Mouse (Mus musculus): ENCODE results near the gene Dexi. TPM values are rescaled to one million over a fixed set of nuclear protein-coding genes. Genes with fewer than 3 reads are reported as not detected.

Dexi gene
- polyA plus RNA-seq, 1 experiment from 2014 or later, result 13.3 TPM

DNA sequence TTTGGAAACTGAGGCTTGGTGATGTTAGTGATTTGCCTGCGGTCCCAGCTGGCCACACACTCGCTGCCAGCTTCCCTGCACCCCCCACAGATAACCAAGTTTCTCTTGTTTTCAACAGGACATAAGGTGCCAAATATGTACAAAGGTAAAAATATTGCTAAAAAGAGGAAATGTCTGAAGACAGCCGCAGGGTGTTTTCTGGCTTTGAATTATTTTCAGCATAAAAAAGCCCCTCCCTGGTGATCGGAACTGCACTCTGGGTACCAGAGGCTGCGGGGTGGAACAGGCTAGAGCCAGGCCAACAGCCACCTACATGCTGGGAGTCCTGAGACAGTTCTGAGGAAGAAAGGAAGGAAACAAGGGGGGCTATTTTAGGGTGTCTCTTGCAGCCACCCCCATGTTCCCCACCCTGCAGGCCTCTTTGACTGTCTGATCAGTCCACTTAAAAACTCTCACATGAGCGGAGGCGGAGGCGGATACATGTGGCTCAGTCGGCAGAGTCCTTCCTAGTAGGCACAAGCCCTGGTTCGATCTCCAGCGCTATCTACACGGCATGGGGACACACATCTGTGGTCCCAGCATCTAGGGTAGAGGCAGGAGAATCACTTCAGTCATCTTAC is 26.8 kb downstream of the Dexi start:
- WGBS, result 90% methylated on average over 12 of the region's 12 CpGs
- no peak overlapping the region for H3K27ac ChIP-seq (ENCODE audit: low read length)
- no peaks in the 10 kb centered on the region for H3K27me3 ChIP-seq (ENCODE audit: control insufficient read depth, insufficient read depth, low read depth, low read length)
- ATAC-seq, result no peak
- no peak overlapping the region for H3K9ac ChIP-seq (ENCODE audit: low read depth, low read length)
- H3K9me3 ChIP-seq (replicated peaks; ENCODE audit: control insufficient read depth, low read length, poor library complexity, severe bottlenecking), result no peaks in the 10 kb centered on the region
- no peaks in the 10 kb centered on the region for H3K4me1 ChIP-seq (ENCODE audit: control insufficient read depth, insufficient read depth, low read length)
- no peak overlapping the region for H3K4me3 ChIP-seq (ENCODE audit: low read depth, low read length)
- H3K4me2 ChIP-seq (ENCODE audit: low read length), result no peak overlapping the region
- no peaks in the 10 kb centered on the region for H3K36me3 ChIP-seq (ENCODE audit: control insufficient read depth, insufficient read depth, low read length)

DNA sequence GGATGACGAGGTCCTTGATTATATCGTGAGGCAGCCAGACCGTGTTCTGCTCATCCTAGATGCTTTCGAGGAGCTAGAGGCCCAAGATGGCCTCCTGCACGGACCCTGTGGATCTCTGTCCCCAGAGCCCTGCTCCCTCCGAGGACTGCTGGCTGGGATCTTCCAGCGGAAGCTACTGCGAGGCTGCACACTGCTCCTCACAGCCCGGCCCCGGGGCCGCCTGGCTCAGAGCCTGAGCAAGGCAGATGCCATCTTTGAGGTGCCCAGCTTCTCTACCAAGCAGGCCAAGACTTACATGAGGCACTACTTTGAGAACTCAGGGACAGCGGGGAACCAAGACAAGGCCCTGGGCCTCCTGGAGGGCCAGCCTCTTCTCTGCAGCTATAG is 31.7 kb downstream of the Dexi start:
- no peak for ATAC-seq
- Histone ChIP-seq H3K36me3 (ENCODE audit: control insufficient read depth, insufficient read depth, low read length) (no peaks in the 10 kb centered on the region), H3K4me3 (ENCODE audit: low read depth, low read length) (no peak overlapping the region), H3K9me3 (replicated peaks; ENCODE audit: control insufficient read depth, low read length, poor library complexity, severe bottlenecking) (no peaks in the 10 kb centered on the region), H3K27me3 (ENCODE audit: control insufficient read depth, insufficient read depth, low read depth, low read length) (no peaks in the 10 kb centered on the region), H3K9ac (ENCODE audit: low read depth, low read length) (no peak overlapping the region), H3K4me1 (ENCODE audit: control insufficient read depth, insufficient read depth, low read length) (peaks cover 4% of the 10 kb centered on the region), H3K4me2 (ENCODE audit: low read length) (no peak overlapping the region), H3K27ac (ENCODE audit: low read length) (no peak overlapping the region)
- WGBS, result 85% methylated on average over 12 of the region's 12 CpGs

DNA sequence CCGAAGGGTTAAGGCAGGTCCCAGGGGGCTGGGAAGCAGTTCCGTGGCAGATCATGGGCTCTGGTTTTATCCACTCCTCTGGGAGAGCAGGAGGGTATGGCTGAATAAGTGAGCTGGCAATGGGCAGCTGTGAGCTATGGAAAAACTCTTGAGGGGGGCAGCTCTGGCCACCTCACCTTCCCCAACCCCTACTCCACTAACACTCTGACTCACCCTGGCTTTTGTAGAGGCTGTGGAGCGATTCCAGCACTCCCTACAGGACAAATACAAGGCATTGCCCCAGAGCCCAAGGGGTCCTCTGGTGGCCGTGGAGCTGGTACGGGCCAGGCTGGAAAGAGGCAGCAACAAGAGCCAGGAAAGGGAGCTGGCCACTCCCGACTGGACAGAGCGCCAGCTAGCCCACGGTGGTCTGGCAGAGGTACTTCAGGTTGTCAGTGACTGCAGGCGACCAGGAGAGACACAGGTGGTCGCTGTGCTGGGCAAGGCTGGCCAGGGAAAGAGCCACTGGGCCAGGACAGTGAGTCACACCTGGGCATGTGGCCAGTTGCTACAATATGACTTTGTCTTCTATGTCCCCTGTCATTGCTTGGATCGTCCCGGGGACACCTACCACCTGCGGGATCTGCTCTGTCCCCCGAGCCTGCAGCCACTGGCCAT is 32.2 kb downstream of the Dexi start:
- H3K9ac ChIP-seq (ENCODE audit: low read depth, low read length), result no peak overlapping the region
- whole genome bisulfite sequencing, result 60% methylated on average over 14 of the region's 14 CpGs
- H3K27me3 ChIP-seq (ENCODE audit: control insufficient read depth, insufficient read depth, low read depth, low read length), result no peaks in the 10 kb centered on the region
- no peak for ATAC-seq
- no peak overlapping the region for H3K4me2 ChIP-seq (ENCODE audit: low read length)
- H3K27ac ChIP-seq (ENCODE audit: low read length), result no peak overlapping the region
- no peak overlapping the region for H3K4me3 ChIP-seq (ENCODE audit: low read depth, low read length)
- no peaks in the 10 kb centered on the region for H3K9me3 ChIP-seq (replicated peaks; ENCODE audit: control insufficient read depth, low read length, poor library complexity, severe bottlenecking)
- H3K36me3 ChIP-seq (ENCODE audit: control insufficient read depth, insufficient read depth, low read length), result no peaks in the 10 kb centered on the region
- peaks cover 4% of the 10 kb centered on the region for H3K4me1 ChIP-seq (ENCODE audit: control insufficient read depth, insufficient read depth, low read length)

DNA sequence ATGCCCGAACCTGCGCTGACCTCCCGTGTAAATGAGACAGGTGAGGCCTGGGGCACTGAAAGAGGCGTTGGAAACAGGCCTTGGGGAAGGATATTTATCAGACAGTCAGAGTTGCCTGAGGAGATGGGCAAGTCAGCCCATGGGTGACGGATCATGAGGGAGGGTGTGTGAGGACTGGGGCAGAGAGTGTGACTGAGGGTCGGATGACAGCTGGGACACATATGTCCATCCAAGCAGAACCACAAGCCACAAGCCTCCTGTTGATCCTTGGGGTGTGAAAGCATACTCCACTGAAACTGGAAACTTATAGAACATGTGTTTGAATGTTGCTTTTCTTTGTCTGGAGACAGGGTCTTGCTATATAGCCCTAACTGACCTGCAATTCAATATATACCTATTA is 34.2 kb downstream of the Dexi start:
- WGBS, result 71% methylated on average over 6 of the region's 6 CpGs
- Histone ChIP-seq H3K9me3 (replicated peaks; ENCODE audit: control insufficient read depth, low read length, poor library complexity, severe bottlenecking) (no peaks in the 10 kb centered on the region), H3K4me3 (ENCODE audit: low read depth, low read length) (no peak overlapping the region), H3K36me3 (ENCODE audit: control insufficient read depth, insufficient read depth, low read length) (no peaks in the 10 kb centered on the region), H3K27ac (ENCODE audit: low read length) (no peak overlapping the region), H3K9ac (ENCODE audit: low read depth, low read length) (no peak overlapping the region), H3K27me3 (ENCODE audit: control insufficient read depth, insufficient read depth, low read depth, low read length) (no peaks in the 10 kb centered on the region), H3K4me1 (ENCODE audit: control insufficient read depth, insufficient read depth, low read length) (peaks cover 4% of the 10 kb centered on the region), H3K4me2 (ENCODE audit: low read length) (no peak overlapping the region)
- ATAC-seq, result no peak

DNA sequence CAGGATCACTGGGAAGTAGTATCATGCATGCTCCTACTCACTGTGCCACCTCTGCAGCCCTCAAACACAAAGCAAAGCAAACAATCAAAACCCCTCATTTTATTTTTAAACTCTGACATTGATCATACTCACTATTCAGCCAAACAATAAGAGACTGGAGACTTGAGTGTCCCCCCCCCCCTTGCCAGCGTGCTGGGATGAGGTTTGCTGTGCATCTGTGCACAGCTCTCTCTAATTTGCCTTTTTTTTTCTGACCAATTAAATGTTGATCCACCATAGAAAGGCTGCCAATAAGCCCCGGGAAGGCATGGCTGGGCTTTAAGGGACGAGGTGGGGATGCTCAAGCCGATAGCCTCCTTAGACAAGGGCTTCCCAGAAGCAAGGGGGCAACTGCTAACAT is 35.4 kb downstream of the Dexi start:
- no peak overlapping the region for H3K4me2 ChIP-seq (ENCODE audit: low read length)
- H3K4me1 ChIP-seq (ENCODE audit: control insufficient read depth, insufficient read depth, low read length), result peaks cover 4% of the 10 kb centered on the region
- H3K4me3 ChIP-seq (ENCODE audit: low read depth, low read length), result no peak overlapping the region
- no peak overlapping the region for H3K27ac ChIP-seq (ENCODE audit: low read length)
- H3K36me3 ChIP-seq (ENCODE audit: control insufficient read depth, insufficient read depth, low read length), result no peaks in the 10 kb centered on the region
- no peak for ATAC-seq
- H3K27me3 ChIP-seq (ENCODE audit: control insufficient read depth, insufficient read depth, low read depth, low read length), result no peaks in the 10 kb centered on the region
- 32% methylated on average over 4 of the region's 4 CpGs for WGBS
- H3K9me3 ChIP-seq (replicated peaks; ENCODE audit: control insufficient read depth, low read length, poor library complexity, severe bottlenecking), result no peaks in the 10 kb centered on the region
- H3K9ac ChIP-seq (ENCODE audit: low read depth, low read length), result no peak overlapping the region

DNA sequence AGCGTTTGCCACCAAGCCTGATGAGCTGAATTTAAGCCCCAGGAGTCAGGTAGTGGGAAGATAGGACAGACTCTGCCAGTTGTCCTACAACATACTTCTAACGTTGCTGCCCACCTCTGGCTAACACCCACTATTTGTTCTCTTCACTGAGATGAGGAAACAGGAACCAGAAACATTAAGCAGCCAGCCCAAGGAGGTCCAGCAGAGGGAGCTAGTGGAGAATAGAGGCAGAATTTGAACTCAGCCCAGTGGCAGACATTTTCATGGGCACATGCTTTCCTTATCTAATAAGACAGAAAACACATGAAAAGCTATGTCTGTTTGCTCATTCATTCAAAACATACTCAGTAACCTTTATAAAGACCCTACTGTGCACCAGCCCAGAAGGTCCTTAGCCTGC is 39.8 kb downstream of the Dexi start:
- H3K4me3 ChIP-seq (ENCODE audit: low read depth, low read length), result no peak overlapping the region
- no peaks in the 10 kb centered on the region for H3K27me3 ChIP-seq (ENCODE audit: control insufficient read depth, insufficient read depth, low read depth, low read length)
- no peak for ATAC-seq
- no peak overlapping the region for H3K9ac ChIP-seq (ENCODE audit: low read depth, low read length)
- H3K9me3 ChIP-seq (replicated peaks; ENCODE audit: control insufficient read depth, low read length, poor library complexity, severe bottlenecking), result no peaks in the 10 kb centered on the region
- 67% methylated on average over 2 of the region's 2 CpGs for WGBS
- H3K36me3 ChIP-seq (ENCODE audit: control insufficient read depth, insufficient read depth, low read length), result no peaks in the 10 kb centered on the region
- H3K4me1 ChIP-seq (ENCODE audit: control insufficient read depth, insufficient read depth, low read length), result peaks cover 4% of the 10 kb centered on the region
- no peak overlapping the region for H3K27ac ChIP-seq (ENCODE audit: low read length)
- no peak overlapping the region for H3K4me2 ChIP-seq (ENCODE audit: low read length)

DNA sequence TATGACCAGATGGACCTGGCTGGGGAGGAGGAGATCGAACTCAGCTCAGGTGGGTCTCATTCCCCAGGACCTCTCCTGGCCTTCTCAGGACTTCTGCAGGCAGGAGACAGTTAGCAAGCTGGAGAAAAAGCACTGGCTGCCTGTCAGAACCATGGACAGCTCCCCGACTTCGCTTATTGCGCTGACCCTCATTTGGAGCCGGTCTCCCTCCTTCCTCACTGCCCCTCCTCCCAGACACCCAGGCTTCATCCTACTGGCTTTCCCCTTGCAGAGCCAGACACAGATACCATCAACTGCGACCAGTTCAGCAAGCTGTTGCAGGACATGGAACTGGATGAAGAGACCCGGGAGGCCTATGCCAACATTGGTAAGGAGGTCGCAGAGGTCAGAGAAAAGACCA is 41.0 kb downstream of the Dexi start:
- no peaks in the 10 kb centered on the region for H3K9me3 ChIP-seq (replicated peaks; ENCODE audit: control insufficient read depth, low read length, poor library complexity, severe bottlenecking)

DNA sequence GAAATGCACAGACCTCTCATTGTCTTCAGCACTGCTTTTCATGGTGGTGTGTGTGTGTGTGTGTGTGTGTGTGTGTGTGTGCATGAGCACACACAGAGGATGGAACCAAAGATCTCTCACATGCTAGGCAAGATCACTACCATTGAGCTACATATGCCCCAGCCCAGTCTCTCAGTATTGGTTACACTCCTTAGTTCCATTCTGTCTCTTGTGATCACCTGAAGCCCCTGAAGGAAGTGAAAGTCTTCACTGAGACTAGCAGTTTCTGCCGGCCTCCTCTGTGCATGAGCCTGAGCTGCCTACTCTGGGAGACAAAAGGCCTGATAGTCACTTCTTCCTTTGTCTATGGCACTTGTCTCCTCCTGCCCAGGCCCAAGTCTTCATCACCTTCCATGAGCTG is 43.7 kb downstream of the Dexi start:
- no peaks in the 10 kb centered on the region for H3K36me3 ChIP-seq (ENCODE audit: control insufficient read depth, insufficient read depth, low read length)
- no peak overlapping the region for H3K27ac ChIP-seq (ENCODE audit: low read length)
- H3K4me3 ChIP-seq (ENCODE audit: low read depth, low read length), result no peak overlapping the region
- H3K9ac ChIP-seq (ENCODE audit: low read depth, low read length), result no peak overlapping the region
- no peaks in the 10 kb centered on the region for H3K4me1 ChIP-seq (ENCODE audit: control insufficient read depth, insufficient read depth, low read length)
- H3K4me2 ChIP-seq (ENCODE audit: low read length), result no peak overlapping the region
- no peaks in the 10 kb centered on the region for H3K9me3 ChIP-seq (replicated peaks; ENCODE audit: control insufficient read depth, low read length, poor library complexity, severe bottlenecking)
- H3K27me3 ChIP-seq (ENCODE audit: control insufficient read depth, insufficient read depth, low read depth, low read length), result no peaks in the 10 kb centered on the region
- ATAC-seq, result no peak
- 45% methylated on average over 1 of the region's 1 CpGs for WGBS

More for the DNA sequence above, 41.0 kb downstream of the Dexi start:
- Histone ChIP-seq H3K27me3 (ENCODE audit: control insufficient read depth, insufficient read depth, low read depth, low read length) (no peaks in the 10 kb centered on the region), H3K4me2 (ENCODE audit: low read length) (no peak overlapping the region), H3K4me3 (ENCODE audit: low read depth, low read length) (no peak overlapping the region), H3K4me1 (ENCODE audit: control insufficient read depth, insufficient read depth, low read length) (no peaks in the 10 kb centered on the region), H3K36me3 (ENCODE audit: control insufficient read depth, insufficient read depth, low read length) (no peaks in the 10 kb centered on the region), H3K27ac (ENCODE audit: low read length) (no peak overlapping the region), H3K9ac (ENCODE audit: low read depth, low read length) (no peak overlapping the region)
- WGBS, result 21% methylated on average over 8 of the region's 8 CpGs
- no peak for ATAC-seq

DNA sequence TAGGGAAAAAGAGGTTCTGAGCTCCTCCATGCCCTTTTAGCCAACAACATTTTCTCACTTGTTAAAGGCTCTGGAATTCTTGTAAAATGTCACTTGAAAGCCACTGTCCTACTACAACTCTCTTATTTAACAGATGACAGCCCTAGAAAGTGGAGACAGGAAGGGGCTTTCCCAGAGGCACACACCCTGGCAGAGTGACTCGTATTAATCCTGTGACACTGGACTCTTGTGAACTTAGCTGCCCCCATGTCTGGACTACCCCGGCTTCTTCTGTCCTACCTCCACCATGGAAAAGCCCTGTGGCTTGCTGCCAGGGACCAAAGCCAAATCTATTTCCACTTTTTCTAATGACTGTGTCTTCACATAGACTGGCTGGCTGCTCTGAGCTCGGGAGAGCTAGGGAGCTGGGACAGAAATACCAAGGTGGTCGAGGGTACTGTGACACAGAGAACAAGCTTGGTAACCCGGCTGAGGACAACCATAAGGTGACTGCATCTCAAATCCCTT is 44.7 kb downstream of the Dexi start:
- no peaks in the 10 kb centered on the region for H3K27me3 ChIP-seq (ENCODE audit: control insufficient read depth, insufficient read depth, low read depth, low read length)
- ATAC-seq, result no peak
- H3K4me1 ChIP-seq (ENCODE audit: control insufficient read depth, insufficient read depth, low read length), result no peaks in the 10 kb centered on the region
- no peak overlapping the region for H3K4me2 ChIP-seq (ENCODE audit: low read length)
- H3K9me3 ChIP-seq (replicated peaks; ENCODE audit: control insufficient read depth, low read length, poor library complexity, severe bottlenecking), result no peaks in the 10 kb centered on the region
- 75% methylated on average over 5 of the region's 5 CpGs for WGBS
- no peak overlapping the region for H3K27ac ChIP-seq (ENCODE audit: low read length)
- no peaks in the 10 kb centered on the region for H3K36me3 ChIP-seq (ENCODE audit: control insufficient read depth, insufficient read depth, low read length)
- H3K4me3 ChIP-seq (ENCODE audit: low read depth, low read length), result no peak overlapping the region
- H3K9ac ChIP-seq (ENCODE audit: low read depth, low read length), result no peak overlapping the region
